Mouse (Mus musculus) cerebellum, adult 2 months (tissue): Measurements from ENCODE around the gene Ism2. TPM values are rescaled to one million over a fixed set of nuclear protein-coding genes. Genes with fewer than 3 reads are reported as not detected.

Experiments used
- DNase-seq, 2 experiments: peaks; one replicate each; pipeline ENCODE4 v3.0.0; 2021
- H3K27ac ChIP-seq: fragments of 200-500 bp; 2 replicates; pipeline ENCODE4 v1.5.1; 2012; ENCODE audit warnings: low read length, control low read depth, inconsistent platforms; ENCODE audit not compliant: insufficient read depth
- H3K27me3 ChIP-seq: fragments of 200-500 bp; 2 replicates; pipeline ENCODE4 v1.6.1; 2012; ENCODE audit warnings: inconsistent platforms, mild to moderate bottlenecking, low read length, moderate library complexity; ENCODE audit not compliant: control insufficient read depth, insufficient read depth
- H3K4me1 ChIP-seq: fragments of 200-500 bp; 2 replicates; pipeline ENCODE4 v1.6.1; 2011; ENCODE audit warnings: low read length; ENCODE audit not compliant: control insufficient read depth, insufficient read depth
- H3K4me3 ChIP-seq: fragments of 200-500 bp; replicated peaks from 2 replicates; pipeline ENCODE3; 2011; ENCODE audit warnings: mild to moderate bottlenecking, low read depth, low read length, control low read depth; ENCODE audit not compliant: insufficient read depth
- CTCF ChIP-seq: fragments of 200-500 bp; IDR thresholded peaks from 2 replicates; pipeline ENCODE4 v1.5.1; 2011; ENCODE audit warnings: low read depth, mild to moderate bottlenecking, control low read depth, low read length, moderate library complexity, borderline replicate concordance; ENCODE audit not compliant: insufficient read depth
- POLR2A ChIP-seq: fragments of 200-500 bp; IDR thresholded peaks from 2 replicates; pipeline ENCODE4 v1.6.1; 2011; ENCODE audit warnings: low read length, control low read depth, borderline replicate concordance; ENCODE audit not compliant: insufficient read depth
- WGBS: fragments of 180-500 bp; shearing (Covaris S2); methylation state at CpG from one replicate; pipeline ENCODE4 v1.1.7; 2018; 5-methylcytosine and 5-hydroxymethylcytosine counted together
- polyA plus RNA-seq: library from polyadenylated mRNA; depleted of rRNA; stranded (reverse); fragments of >200 nt; gene quantifications from 2 replicates; pipeline ENCODE4 v1.2.3, GENCODE M21; 2012

The Ism2 gene
- polyA plus RNA-seq, 1 experiment, result 0.26 TPM

GRCm38 (mm10) chr12:87267682-87268081 lies 31.8 kb downstream of the Ism2 start:
- peak in 1 of 2 experiments; percentile 35 for DNase-seq
- TF ChIP-seq CTCF, result no peak; the same call in 1 of the 2 replicates
- no peak for TF ChIP-seq POLR2A

GRCm38 (mm10) chr12:87266827-87267603 lies 32.5 kb downstream of the Ism2 start:
- peaks cover 5% of the 10 kb centered on the region; the same call in 1 of the 2 replicates for H3K4me1 ChIP-seq
- TF ChIP-seq POLR2A, result no peak
- TF ChIP-seq CTCF, result no peak
- no peaks in the 10 kb centered on the region for H3K27me3 ChIP-seq
- H3K27ac ChIP-seq, result peak overlapping the region; percentile 58; the same call in 1 of the 2 replicates
- WGBS, result under 1% methylated on average over 31 of the region's 31 CpGs
- peak overlapping the region; percentile 78 for H3K4me3 ChIP-seq
- DNase-seq, result no peak

More at GRCm38 (mm10) chr12:87267682-87268081, 31.8 kb downstream of the Ism2 start:
- H3K27me3 ChIP-seq, result no peaks in the 10 kb centered on the region
- peaks cover 5% of the 10 kb centered on the region; the same call in 1 of the 2 replicates for H3K4me1 ChIP-seq
- H3K27ac ChIP-seq, result no peak overlapping the region
- H3K4me3 ChIP-seq, result peak overlapping the region; percentile 22
- WGBS, result 15% methylated on average over 4 of the region's 4 CpGs

- peaks cover 5% of the 10 kb centered on the region; the same call in 1 of the 2 replicates for H3K4me1 ChIP-seq
- H3K27ac ChIP-seq, result peak within 1 kb of the TSS; percentile 63
- H3K27me3 ChIP-seq, result no peaks in the 10 kb centered on the region
- DNase-seq, result peak; percentile 92 to 96
- WGBS, result under 1% methylated on average over 31 of the region's 31 CpGs
- TF ChIP-seq CTCF, result no peak
- peak; percentile 94 for TF ChIP-seq POLR2A
- peak within 1 kb of the TSS; percentile 78 for H3K4me3 ChIP-seq
These were observed 33.2 kb downstream of the Ism2 start, which contains the start of the genes Vipas39 and Ahsa1 for GRCm38 (mm10) chr12:87266108-87266826. Gene Vipas39 (minus strand): TSS chr12:87266256. Gene Ahsa1 (plus strand): TSS chr12:87266479.

GRCm38 (mm10) chr12:87265444-87265843 lies 34.1 kb downstream of the Ism2 start:
- Histone ChIP-seq H3K27me3 (no peaks in the 10 kb centered on the region), H3K27ac (peak overlapping the region; percentile 63; the same call in 1 of the 2 replicates), H3K4me1 (peaks cover 5% of the 10 kb centered on the region; the same call in 1 of the 2 replicates), H3K4me3 (peak overlapping the region; percentile 78)
- 17% methylated on average over 11 of the region's 11 CpGs for WGBS
- TF ChIP-seq CTCF (no peak), POLR2A (no peak)
- no peak for DNase-seq

GRCm38 (mm10) chr12:87260562-87260961 lies 38.9 kb downstream of the Ism2 start:
- DNase-seq, result no peak
- no peak overlapping the region for H3K27ac ChIP-seq
- no peak overlapping the region for H3K4me3 ChIP-seq
- no peaks in the 10 kb centered on the region for H3K27me3 ChIP-seq
- WGBS, result 96% methylated on average over 8 of the region's 8 CpGs
- H3K4me1 ChIP-seq, result no peaks in the 10 kb centered on the region
- TF ChIP-seq CTCF (no peak), POLR2A (no peak)

GRCm38 (mm10) chr12:87256629-87257028 lies 42.9 kb downstream of the Ism2 start:
- Histone ChIP-seq H3K4me3 (no peak overlapping the region), H3K27ac (no peak overlapping the region), H3K27me3 (no peaks in the 10 kb centered on the region), H3K4me1 (no peaks in the 10 kb centered on the region)
- TF ChIP-seq CTCF (no peak), POLR2A (no peak)
- WGBS, result 94% methylated on average over 5 of the region's 5 CpGs
- DNase-seq, result no peak

- no peaks in the 10 kb centered on the region for H3K4me1 ChIP-seq
- H3K27ac ChIP-seq, result no peak overlapping the region
- TF ChIP-seq CTCF (no peak), POLR2A (no peak)
- 89% methylated on average over 6 of the region's 6 CpGs for WGBS
- no peaks in the 10 kb centered on the region for H3K27me3 ChIP-seq
- no peak for DNase-seq
- no peak overlapping the region for H3K4me3 ChIP-seq
These were observed 45.6 kb downstream of the Ism2 start for GRCm38 (mm10) chr12:87253878-87254277.

GRCm38 (mm10) chr12:87250161-87250560 lies 49.3 kb downstream of the Ism2 start:
- DNase-seq, result no peak
- Histone ChIP-seq H3K4me3 (no peak overlapping the region), H3K27ac (no peak overlapping the region), H3K4me1 (no peaks in the 10 kb centered on the region), H3K27me3 (no peaks in the 10 kb centered on the region)
- WGBS, result 92% methylated on average over 6 of the region's 6 CpGs
- TF ChIP-seq CTCF (no peak), POLR2A (no peak)
